Mouse (Mus musculus): ENCODE data around the gene Lcp1. TPM values are rescaled to one million over a fixed set of nuclear protein-coding genes. Genes with fewer than 3 reads are reported as not detected.

Lcp1 gene
- total and polyA plus RNA-seq, 3 experiments: 6.8 to 15.2 (median 14.3) TPM

DNA sequence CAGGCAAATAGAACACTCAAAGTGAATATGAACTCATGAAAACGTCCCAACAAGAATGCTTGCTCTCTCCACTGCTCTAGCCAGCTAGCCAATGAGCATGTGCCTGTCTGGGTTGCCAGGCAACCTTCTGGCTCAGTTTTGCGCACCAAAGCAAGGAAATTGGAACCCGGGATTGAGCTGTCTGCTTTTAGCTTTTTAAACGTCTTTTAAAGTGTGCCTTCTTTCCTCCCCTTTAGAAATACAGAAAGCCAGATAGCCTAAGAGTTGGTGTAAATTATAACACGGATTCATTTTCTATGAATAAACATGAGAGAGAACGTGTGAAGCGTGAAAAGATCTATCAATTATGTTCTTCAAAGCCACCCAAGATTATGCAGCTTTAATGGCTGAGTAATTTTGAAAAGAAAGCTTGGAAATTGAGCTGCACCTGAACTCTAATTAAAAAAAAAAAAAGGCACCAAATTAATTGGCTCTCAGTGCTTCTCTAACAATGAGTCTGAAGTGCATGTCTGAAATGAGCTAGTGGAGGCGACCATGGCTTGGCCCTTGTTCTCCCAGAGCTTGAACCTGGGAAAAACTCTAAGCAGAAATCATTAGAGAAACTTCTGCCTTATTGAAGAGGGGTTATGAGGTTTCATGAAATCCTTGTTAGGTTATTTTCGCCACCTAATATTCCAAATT, 105.2 kb downstream of the Lcp1 start:
- H3K4me1 ChIP-seq (ENCODE audit: control insufficient read depth, insufficient read depth, low read length): no peaks in the 10 kb centered on the region
- H3K27ac ChIP-seq: no peak overlapping the region
- no peak for DNase-seq
- no peak overlapping the region for H3K9ac ChIP-seq (ENCODE audit: low read depth, low read length)
- no peak overlapping the region for H3K4me3 ChIP-seq
- 68% methylated on average over 9 of the region's 9 CpGs for WGBS
- TF ChIP-seq CTCF (IDR thresholded peaks at IDR 0.05) (no peak), EP300 (IDR thresholded peaks at IDR 0.05; ENCODE audit: insufficient read depth, low read depth, low read length) (no peak), POLR2A (IDR thresholded peaks at IDR 0.05; ENCODE audit: insufficient read depth, low read depth, low read length) (no peak)
- intact Hi-C loops (cut with DNase I): no loop called here
- H3K79me2 ChIP-seq (replicated peaks; ENCODE audit: control insufficient read depth, insufficient read depth, low read length): no peaks in the 10 kb centered on the region
- no peaks in the 10 kb centered on the region for H3K36me3 ChIP-seq (ENCODE audit: control insufficient read depth, insufficient read depth, low read length)
- no peaks in the 10 kb centered on the region for H3K27me3 ChIP-seq (ENCODE audit: control insufficient read depth, insufficient read depth, low read length)

- no peaks in the 10 kb centered on the region for H3K4me1 ChIP-seq (ENCODE audit: control insufficient read depth, insufficient read depth, low read length)
- intact Hi-C loops (cut with DNase I): no loop called here
- H3K27ac ChIP-seq: no peak overlapping the region
- no peaks in the 10 kb centered on the region for H3K79me2 ChIP-seq (replicated peaks; ENCODE audit: control insufficient read depth, insufficient read depth, low read length)
- H3K36me3 ChIP-seq (ENCODE audit: control insufficient read depth, insufficient read depth, low read length): no peaks in the 10 kb centered on the region
- H3K27me3 ChIP-seq (ENCODE audit: control insufficient read depth, insufficient read depth, low read length): no peaks in the 10 kb centered on the region
- no peak for DNase-seq
- no peak overlapping the region for H3K9ac ChIP-seq (ENCODE audit: low read depth, low read length)
- TF ChIP-seq CTCF (IDR thresholded peaks at IDR 0.05) (no peak), EP300 (IDR thresholded peaks at IDR 0.05; ENCODE audit: insufficient read depth, low read depth, low read length) (no peak), POLR2A (IDR thresholded peaks at IDR 0.05; ENCODE audit: insufficient read depth, low read depth, low read length) (no peak)
- no peak overlapping the region for H3K4me3 ChIP-seq
- 80% methylated on average over 4 of the region's 4 CpGs for WGBS
Observed at GRCm38 (mm10) chr14:75236636-75237003, 105.7 kb downstream of the Lcp1 start.

DNA sequence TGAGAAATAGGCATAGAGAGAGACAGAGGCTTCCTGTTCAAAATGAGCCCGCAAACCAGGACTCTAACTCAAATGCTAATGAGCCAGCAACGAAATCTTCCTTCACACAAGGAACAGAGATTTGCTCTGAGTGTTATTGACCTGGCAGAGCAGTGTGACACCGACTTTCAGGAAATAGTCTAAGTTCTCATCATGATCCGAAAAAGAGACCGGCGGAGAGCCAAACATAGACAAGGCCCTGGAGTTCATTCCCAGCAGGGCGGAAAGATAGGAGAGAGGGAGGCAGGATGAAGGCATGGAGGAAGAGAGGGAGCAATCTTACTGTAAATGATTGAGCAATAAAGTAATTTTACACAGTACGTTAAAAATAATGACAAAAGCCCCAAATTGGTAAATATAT, 106.2 kb downstream of the Lcp1 start:
- H3K4me3 ChIP-seq: no peak overlapping the region
- intact Hi-C loops (cut with DNase I): no loop called here
- 68% methylated on average over 8 of the region's 8 CpGs for WGBS

DNA sequence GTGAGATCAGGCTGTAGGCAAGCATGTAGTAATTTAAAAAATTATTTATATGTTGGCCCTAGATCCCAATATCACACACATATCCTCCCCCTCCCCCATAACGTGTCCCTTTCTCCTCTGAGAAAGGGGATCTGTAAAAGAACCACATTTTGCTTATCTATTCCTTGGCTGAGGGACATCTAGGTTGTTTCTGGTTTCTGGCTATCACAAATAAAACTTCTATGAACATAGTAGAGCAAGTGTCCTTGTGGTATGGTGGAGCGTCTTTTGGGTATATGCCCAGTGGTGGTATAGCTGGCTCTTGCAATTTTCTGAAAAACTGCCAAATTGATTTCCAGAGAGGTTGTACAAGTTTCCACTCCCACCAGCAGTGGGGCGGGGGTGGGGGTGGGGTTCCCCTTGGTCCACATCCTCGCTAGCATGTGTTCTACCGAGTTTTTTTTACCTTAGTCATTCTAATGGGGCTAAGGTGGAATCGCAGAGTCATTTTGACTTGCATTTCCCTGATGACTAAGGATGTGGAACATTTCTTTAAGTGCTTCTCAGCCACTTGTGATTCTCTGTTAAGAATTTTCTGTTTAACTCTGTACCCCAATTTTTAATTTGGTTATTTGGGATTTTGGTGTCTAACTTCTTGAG, 107.3 kb downstream of the Lcp1 start:
- DNase-seq: no peak
- Histone ChIP-seq H3K27ac (no peak overlapping the region), H3K27me3 (ENCODE audit: control insufficient read depth, insufficient read depth, low read length) (no peaks in the 10 kb centered on the region), H3K79me2 (replicated peaks; ENCODE audit: control insufficient read depth, insufficient read depth, low read length) (no peaks in the 10 kb centered on the region), H3K36me3 (ENCODE audit: control insufficient read depth, insufficient read depth, low read length) (no peaks in the 10 kb centered on the region), H3K4me1 (ENCODE audit: control insufficient read depth, insufficient read depth, low read length) (no peaks in the 10 kb centered on the region), H3K4me3 (no peak overlapping the region), H3K9ac (ENCODE audit: low read depth, low read length) (no peak overlapping the region)
- 64% methylated on average over 6 of the region's 6 CpGs for WGBS
- TF ChIP-seq POLR2A (IDR thresholded peaks at IDR 0.05; ENCODE audit: insufficient read depth, low read depth, low read length): no peak
- TF ChIP-seq EP300 (IDR thresholded peaks at IDR 0.05; ENCODE audit: insufficient read depth, low read depth, low read length): no peak
- no peak for TF ChIP-seq CTCF (IDR thresholded peaks at IDR 0.05)
- intact Hi-C loops (cut with DNase I): no loop called here

More for the DNA sequence above, 106.2 kb downstream of the Lcp1 start:
- no peak for TF ChIP-seq POLR2A (IDR thresholded peaks at IDR 0.05; ENCODE audit: insufficient read depth, low read depth, low read length)
- TF ChIP-seq CTCF (IDR thresholded peaks at IDR 0.05): no peak
- no peak for TF ChIP-seq EP300 (IDR thresholded peaks at IDR 0.05; ENCODE audit: insufficient read depth, low read depth, low read length)
- H3K79me2 ChIP-seq (replicated peaks; ENCODE audit: control insufficient read depth, insufficient read depth, low read length): no peaks in the 10 kb centered on the region
- DNase-seq: no peak
- H3K9ac ChIP-seq (ENCODE audit: low read depth, low read length): no peak overlapping the region
- no peaks in the 10 kb centered on the region for H3K36me3 ChIP-seq (ENCODE audit: control insufficient read depth, insufficient read depth, low read length)
- H3K27me3 ChIP-seq (ENCODE audit: control insufficient read depth, insufficient read depth, low read length): no peaks in the 10 kb centered on the region
- H3K4me1 ChIP-seq (ENCODE audit: control insufficient read depth, insufficient read depth, low read length): no peaks in the 10 kb centered on the region
- H3K27ac ChIP-seq: no peak overlapping the region

DNA sequence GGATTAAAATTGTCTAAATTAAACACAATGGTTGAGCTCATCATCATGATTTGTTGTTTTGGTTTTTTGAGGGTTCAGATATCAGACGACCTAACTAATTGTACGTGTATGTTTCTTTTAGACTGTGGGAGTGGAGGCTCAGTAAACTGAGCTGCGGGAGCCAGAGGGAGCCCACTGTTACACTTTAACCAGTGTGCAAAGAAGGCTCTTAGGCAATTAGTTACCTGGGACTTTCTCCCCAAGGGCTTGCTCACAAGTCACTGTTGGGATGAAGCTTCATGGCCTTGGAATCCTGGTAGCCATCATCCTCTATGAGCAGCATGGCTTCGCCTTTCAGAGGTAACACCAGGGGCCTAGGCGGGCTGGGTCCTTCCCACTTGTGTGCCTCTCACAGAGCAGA, 111.2 kb downstream of the Lcp1 start, which contains the start of gene Cpb2:
Gene Cpb2 (plus strand): TSS at position 201 of the 400 bp plus-strand sequence.
- 84% methylated on average over 5 of the region's 5 CpGs for WGBS
- H3K9ac ChIP-seq (ENCODE audit: low read depth, low read length): no peak within 1 kb of the TSS
- H3K27me3 ChIP-seq (ENCODE audit: control insufficient read depth, insufficient read depth, low read length): no peaks in the 10 kb centered on the region
- intact Hi-C loops (cut with DNase I): no loop called here
- no peaks in the 10 kb centered on the region for H3K4me1 ChIP-seq (ENCODE audit: control insufficient read depth, insufficient read depth, low read length)
- H3K27ac ChIP-seq: no peak within 1 kb of the TSS
- no peaks in the 10 kb centered on the region for H3K36me3 ChIP-seq (ENCODE audit: control insufficient read depth, insufficient read depth, low read length)
- DNase-seq: no peak
- H3K4me3 ChIP-seq: no peak within 1 kb of the TSS
- TF ChIP-seq POLR2A (IDR thresholded peaks at IDR 0.05; ENCODE audit: insufficient read depth, low read depth, low read length): no peak
- no peak for TF ChIP-seq EP300 (IDR thresholded peaks at IDR 0.05; ENCODE audit: insufficient read depth, low read depth, low read length)
- TF ChIP-seq CTCF (IDR thresholded peaks at IDR 0.05): no peak
- no peaks in the 10 kb centered on the region for H3K79me2 ChIP-seq (replicated peaks; ENCODE audit: control insufficient read depth, insufficient read depth, low read length)

Measured in heart, adult 2 months (tissue).